Mouse (Mus musculus) stomach, embryonic 14.5 days (tissue): ENCODE results near the gene Dcpp1. TPM values are rescaled to one million over a fixed set of nuclear protein-coding genes. Genes with fewer than 3 reads are reported as not detected.
"Not testable (repeated sequence)": the region's sequence is repeated elsewhere in the genome, so short reads cannot be mapped to it uniquely, and the experiment has no call there.

Experiments
- ATAC-seq: fragments of 200-750 bp; cut with Nextera tagmentation; 2 replicates; pipeline ENCODE4 v1.8.0; 2017; ENCODE audit warnings: low read depth, moderate TSS enrichment; ENCODE audit not compliant: insufficient number of reproducible peaks, insufficient read depth, low FRiP score
- H3K27ac ChIP-seq: fragments of 300-500 bp; sonication (generic); 2 replicates; pipeline ENCODE4 v1.5.1; 2014; ENCODE audit warnings: mild to moderate bottlenecking, low read length, moderate library complexity, mixed read lengths
- H3K27me3 ChIP-seq: fragments of 300-500 bp; sonication (generic); 2 replicates; pipeline ENCODE4 v1.6.1; 2014; ENCODE audit warnings: low read length, control low read depth, mixed read lengths; ENCODE audit not compliant: control insufficient read depth, insufficient read depth
- H3K36me3 ChIP-seq: fragments of 300-500 bp; sonication (generic); 2 replicates; pipeline ENCODE4 v1.6.1; 2014; ENCODE audit warnings: mild to moderate bottlenecking, control low read depth, low read length, moderate library complexity, mixed read lengths; ENCODE audit not compliant: control insufficient read depth, insufficient read depth
- H3K4me1 ChIP-seq: fragments of 300-500 bp; sonication (generic); 2 replicates; pipeline ENCODE4 v1.6.1; 2014; ENCODE audit warnings: low read length, control low read depth, mixed read lengths; ENCODE audit not compliant: control insufficient read depth, insufficient read depth
- H3K4me2 ChIP-seq: fragments of 300-500 bp; sonication (generic); replicated peaks from 2 replicates; pipeline ENCODE4 v1.6.1; 2014; ENCODE audit warnings: low read depth, low read length, control low read depth
- H3K4me3 ChIP-seq: fragments of 300-500 bp; sonication (generic); 2 replicates; pipeline ENCODE4 v1.5.1; 2014; ENCODE audit warnings: low read depth, low read length, control low read depth
- H3K9ac ChIP-seq: fragments of 300-500 bp; sonication (generic); replicated peaks from 2 replicates; pipeline ENCODE4 v1.6.1; 2014; ENCODE audit warnings: low read depth, mild to moderate bottlenecking, control low read depth, low read length, moderate library complexity, mixed read lengths
- H3K9me3 ChIP-seq: fragments of 300-500 bp; sonication (generic); 2 replicates; pipeline ENCODE4 v1.6.1; 2016; ENCODE audit warnings: low read depth, low read length, control low read depth; ENCODE audit not compliant: control insufficient read depth
- WGBS: fragments of 180-500 bp; shearing (Covaris S2); extraction: QIAGEN DNeasy Blood & Tissue Kit; methylation state at CpG from one replicate; pipeline ENCODE4 v1.1.7; 2014; 5-methylcytosine and 5-hydroxymethylcytosine counted together
- polyA plus RNA-seq: library from polyadenylated mRNA; unstranded; fragments of >200 nt; fragmentation: Nextera tagmentation; extraction: Ambion mirVana; gene quantifications from 2 replicates; pipeline ENCODE4 v1.2.1, GENCODE M21; 2014

The Dcpp1 gene
- not detected in 2 replicates for polyA plus RNA-seq

DNA sequence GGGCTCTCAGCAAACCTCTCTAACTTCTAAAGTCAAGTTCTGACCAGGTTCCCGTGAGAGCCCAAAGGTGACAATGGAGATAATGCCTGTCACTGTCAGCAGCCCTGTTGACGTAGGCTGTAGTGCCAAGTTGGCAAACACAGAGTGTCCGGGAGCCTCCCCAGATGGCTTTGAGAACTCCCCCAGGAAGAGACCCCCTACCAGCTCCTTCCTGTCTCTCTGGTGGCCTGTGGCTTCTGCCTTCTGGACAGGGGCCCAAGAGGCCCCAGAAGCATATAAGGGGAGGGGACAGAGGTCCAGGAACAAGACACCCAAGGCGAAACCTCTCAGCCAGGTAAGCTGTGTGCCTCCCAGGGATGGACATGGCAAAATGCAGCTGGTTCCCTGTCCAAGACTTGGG is at the start of gene Dcpp1, which contains the start of gene Dcpp2:
Gene Dcpp1, plus strand, starts transcription at position 301 of the 400 bp plus-strand sequence.
Gene Dcpp2, plus strand, starts transcription at position 305 of the 400 bp plus-strand sequence.
- H3K9ac ChIP-seq, H3K4me3 ChIP-seq, H3K4me1 ChIP-seq, H3K4me2 ChIP-seq, ATAC-seq, H3K9me3 ChIP-seq, H3K27ac ChIP-seq, H3K36me3 ChIP-seq, H3K27me3 ChIP-seq: not testable (repeated sequence)
- WGBS, result 64% methylated on average over 4 of the region's 4 CpGs

- Histone ChIP-seq H3K27me3 (no peaks in the 10 kb centered on the region), H3K9ac (no peak overlapping the region), H3K4me3 (no peak overlapping the region), H3K4me2 (no peak overlapping the region), H3K27ac (no peak overlapping the region), H3K36me3 (peaks cover 11% of the 10 kb centered on the region), H3K9me3 (no peaks in the 10 kb centered on the region), H3K4me1 (peaks cover 8% of the 10 kb centered on the region)
- 97% methylated on average over 1 of the region's 1 CpGs for WGBS
- no peak for ATAC-seq
These were observed 49.5 kb upstream of the Dcpp1 start for GRCm38 (mm10) chr17:23831201-23831600.

GRCm38 (mm10) chr17:23836006-23836575 is 44.6 kb upstream of the Dcpp1 start, which contains the start of gene Prss33:
Prss33 (minus strand) TSS chr17:23836056.
- Histone ChIP-seq H3K9me3 (no peaks in the 10 kb centered on the region), H3K9ac (no peak within 1 kb of the TSS), H3K27ac (no peak within 1 kb of the TSS), H3K4me3 (no peak within 1 kb of the TSS), H3K4me1 (no peaks in the 10 kb centered on the region), H3K36me3 (no peaks in the 10 kb centered on the region), H3K4me2 (no peak within 1 kb of the TSS), H3K27me3 (no peaks in the 10 kb centered on the region)
- ATAC-seq, result no peak
- WGBS, result 68% methylated on average over 8 of the region's 8 CpGs

GRCm38 (mm10) chr17:23841145-23841544 is 39.5 kb upstream of the Dcpp1 start:
- no peaks in the 10 kb centered on the region for H3K4me1 ChIP-seq
- H3K9ac ChIP-seq, result no peak overlapping the region
- no peak overlapping the region for H3K4me2 ChIP-seq
- H3K36me3 ChIP-seq, result no peaks in the 10 kb centered on the region
- H3K27ac ChIP-seq, result no peak overlapping the region
- no peak overlapping the region for H3K4me3 ChIP-seq
- WGBS, result 33% methylated on average over 4 of the region's 4 CpGs
- no peaks in the 10 kb centered on the region for H3K9me3 ChIP-seq
- H3K27me3 ChIP-seq, result no peaks in the 10 kb centered on the region
- no peak for ATAC-seq

- Histone ChIP-seq H3K4me3 (no peak overlapping the region), H3K9me3 (no peaks in the 10 kb centered on the region), H3K4me2 (no peak overlapping the region), H3K36me3 (no peaks in the 10 kb centered on the region), H3K4me1 (no peaks in the 10 kb centered on the region), H3K27me3 (no peaks in the 10 kb centered on the region), H3K9ac (no peak overlapping the region), H3K27ac (no peak overlapping the region)
- 49% methylated on average over 23 of the region's 23 CpGs for WGBS
- ATAC-seq, result peak; percentile 28
These were observed 37.4 kb upstream of the Dcpp1 start for GRCm38 (mm10) chr17:23843141-23843811.

DNA sequence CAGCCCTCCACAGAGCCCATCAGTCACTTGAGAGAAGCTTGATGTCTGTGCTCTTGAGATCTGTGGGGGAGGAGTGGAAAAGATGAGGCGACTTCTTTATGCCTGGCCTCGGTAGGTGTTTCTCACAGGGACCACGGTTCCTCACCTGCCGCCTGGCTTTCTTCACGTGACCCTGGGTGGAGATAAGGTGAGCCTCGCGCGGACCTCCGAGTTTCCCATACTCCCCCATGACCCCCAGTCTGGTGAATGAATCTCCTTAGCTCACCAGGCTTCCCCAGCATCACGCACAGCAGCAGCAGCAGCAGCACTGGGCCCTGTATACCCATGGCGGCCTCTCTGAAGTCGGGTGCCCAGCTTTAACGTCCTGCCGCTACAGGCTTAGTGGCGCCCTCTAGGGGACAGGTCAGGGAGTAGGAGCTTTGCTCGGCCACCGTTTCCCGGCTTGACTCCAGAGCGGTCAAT is 36.8 kb upstream of the Dcpp1 start, which contains the start of the genes Prss32 and Prss41:
Gene Prss32, plus strand, starts transcription at position 44 of the 462 bp plus-strand sequence.
Gene Prss41, minus strand, starts transcription at position 361 of the 462 bp plus-strand sequence.
- no peak within 1 kb of the TSS; the same call in 1 of the 2 replicates for H3K4me3 ChIP-seq
- no peaks in the 10 kb centered on the region for H3K36me3 ChIP-seq
- no peaks in the 10 kb centered on the region for H3K27me3 ChIP-seq
- no peak within 1 kb of the TSS for H3K27ac ChIP-seq
- 17% methylated on average over 19 of the region's 19 CpGs for WGBS
- H3K4me2 ChIP-seq, result peak within 1 kb of the TSS; percentile 25; the same call in 1 of the 2 replicates
- ATAC-seq, result no peak
- no peaks in the 10 kb centered on the region for H3K9me3 ChIP-seq
- H3K4me1 ChIP-seq, result no peaks in the 10 kb centered on the region
- H3K9ac ChIP-seq, result no peak within 1 kb of the TSS

DNA sequence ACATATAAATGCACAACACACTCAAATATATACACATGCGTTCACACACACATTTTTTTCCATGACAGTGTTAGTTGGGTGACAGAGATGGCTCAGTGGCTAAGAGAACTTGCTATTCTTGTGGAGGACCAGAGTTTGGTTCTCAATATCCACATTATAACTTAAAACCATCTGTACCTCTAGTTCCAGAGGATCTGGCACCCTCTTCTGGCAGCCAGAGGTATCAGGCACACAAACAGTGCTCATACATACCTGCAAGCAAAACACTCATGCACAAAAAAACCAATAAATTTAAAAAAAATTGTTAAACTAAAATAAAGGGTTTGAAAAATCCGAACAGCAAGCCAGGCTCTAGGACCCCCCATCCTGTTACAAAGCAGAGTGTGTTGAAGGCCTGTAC is 30.6 kb upstream of the Dcpp1 start:
- Histone ChIP-seq H3K27me3 (no peaks in the 10 kb centered on the region), H3K4me2 (no peak overlapping the region), H3K9ac (no peak overlapping the region), H3K27ac (no peak overlapping the region), H3K9me3 (no peaks in the 10 kb centered on the region), H3K36me3 (no peaks in the 10 kb centered on the region), H3K4me3 (no peak overlapping the region), H3K4me1 (no peaks in the 10 kb centered on the region)
- ATAC-seq, result no peak
- 69% methylated on average over 2 of the region's 2 CpGs for WGBS

DNA sequence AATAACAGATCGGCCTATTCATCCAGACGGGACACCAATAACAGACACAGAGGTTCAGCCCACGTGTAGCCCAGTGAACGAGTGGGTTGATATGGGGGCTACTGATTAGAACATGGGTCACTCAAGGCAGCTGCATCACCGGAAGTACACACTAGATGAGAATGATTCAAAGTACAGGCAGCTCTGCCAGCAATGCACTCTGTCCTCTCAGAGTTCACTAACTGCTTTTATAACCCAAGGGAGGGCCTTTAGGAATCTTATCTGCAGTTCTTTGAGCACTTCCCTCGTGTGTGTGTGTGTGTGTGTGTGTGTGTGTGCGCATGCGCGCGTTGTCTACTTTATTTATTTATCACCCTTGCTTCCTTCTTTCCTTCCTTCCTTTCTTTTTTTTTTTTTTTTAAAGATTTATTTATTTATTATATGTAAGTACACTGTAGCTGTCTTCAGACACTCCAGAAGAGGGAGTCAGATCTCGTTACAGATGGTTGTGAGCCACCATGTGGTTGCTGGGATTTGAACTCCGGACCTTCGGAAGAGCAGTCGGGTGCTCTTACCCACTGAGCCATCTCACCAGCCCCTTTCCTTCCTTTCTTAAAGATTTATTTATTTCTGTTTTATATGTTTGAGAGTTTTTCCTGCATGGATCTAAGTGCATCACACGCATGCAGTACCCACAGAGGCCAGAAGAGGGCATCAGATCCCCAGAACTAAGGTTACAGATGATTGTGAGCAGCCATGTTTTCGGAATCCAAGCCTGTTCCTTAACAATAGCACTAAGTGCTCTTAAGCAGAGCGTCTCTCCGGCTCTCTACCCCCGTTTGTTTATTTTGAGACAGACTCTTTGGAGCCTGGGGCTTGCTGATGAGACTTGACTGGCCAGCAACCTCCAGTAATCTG is 29.6 kb upstream of the Dcpp1 start:
- WGBS, result 55% methylated on average over 18 of the region's 19 CpGs
- Histone ChIP-seq H3K4me2 (no peak overlapping the region), H3K27me3 (no peaks in the 10 kb centered on the region), H3K27ac (no peak overlapping the region), H3K9me3 (no peaks in the 10 kb centered on the region), H3K4me1 (no peaks in the 10 kb centered on the region), H3K36me3 (no peaks in the 10 kb centered on the region), H3K4me3 (no peak overlapping the region), H3K9ac (no peak overlapping the region)
- no peak for ATAC-seq
